Mouse (Mus musculus): ENCODE measurements around the gene Pgpep1. TPM values are rescaled to one million over a fixed set of nuclear protein-coding genes. Genes with fewer than 3 reads are reported as not detected.

Gene Pgpep1
- polyA plus RNA-seq, 1 experiment = 30.2 TPM

GRCm38 (mm10) chr8:70622220-70622619 is 38.0 kb downstream of the Pgpep1 start:
- H3K4me1 ChIP-seq (ENCODE audit: control insufficient read depth, insufficient read depth, low read length) = peaks cover 4% of the 10 kb centered on the region
- no peak for TF ChIP-seq CTCF (IDR thresholded peaks at IDR 0.05; ENCODE audit: low read depth, low read length)
- no peak for TF ChIP-seq EP300 (IDR thresholded peaks at IDR 0.05; ENCODE audit: insufficient read depth, low read depth, low read length)
- TF ChIP-seq POLR2A (IDR thresholded peaks at IDR 0.05; ENCODE audit: insufficient read depth, low read length) = no peak
- no peak overlapping the region for H3K9ac ChIP-seq (ENCODE audit: low read depth, poor library complexity, severe bottlenecking)
- H3K27ac ChIP-seq (ENCODE audit: insufficient read depth, low read length) = no peak overlapping the region
- 0 out of 2 replicates have a peak, but pooled peaks cover 2% of the 10 kb centered on the region for H3K9me3 ChIP-seq (replicated peaks; ENCODE audit: control insufficient read depth, insufficient read depth, low read length, poor library complexity, severe bottlenecking)
- H3K4me3 ChIP-seq (ENCODE audit: low read depth, low read length) = no peak overlapping the region
- H3K36me3 ChIP-seq (ENCODE audit: control insufficient read depth, insufficient read depth, low read length, poor library complexity, severe bottlenecking) = no peaks in the 10 kb centered on the region
- no peaks in the 10 kb centered on the region for H3K27me3 ChIP-seq (ENCODE audit: control insufficient read depth, insufficient read depth, low read length, poor library complexity, severe bottlenecking)

GRCm38 (mm10) chr8:70618888-70619334 is 41.3 kb downstream of the Pgpep1 start:
- Histone ChIP-seq H3K36me3 (ENCODE audit: control insufficient read depth, insufficient read depth, low read length, poor library complexity, severe bottlenecking) (no peaks in the 10 kb centered on the region), H3K4me1 (ENCODE audit: control insufficient read depth, insufficient read depth, low read length) (peaks cover 4% of the 10 kb centered on the region), H3K9me3 (replicated peaks; ENCODE audit: control insufficient read depth, insufficient read depth, low read length, poor library complexity, severe bottlenecking) (no peaks in the 10 kb centered on the region), H3K9ac (ENCODE audit: low read depth, poor library complexity, severe bottlenecking) (peak overlapping the region; percentile 36), H3K27me3 (ENCODE audit: control insufficient read depth, insufficient read depth, low read length, poor library complexity, severe bottlenecking) (no peaks in the 10 kb centered on the region), H3K27ac (ENCODE audit: insufficient read depth, low read length) (peak overlapping the region; percentile 87), H3K4me3 (ENCODE audit: low read depth, low read length) (peak overlapping the region; percentile 33)
- TF ChIP-seq POLR2A (IDR thresholded peaks at IDR 0.05; ENCODE audit: insufficient read depth, low read length) = peak; percentile 82
- TF ChIP-seq EP300 (IDR thresholded peaks at IDR 0.05; ENCODE audit: insufficient read depth, low read depth, low read length) = peak; percentile 67; the same call in 1 of the 2 replicates
- no peak for TF ChIP-seq CTCF (IDR thresholded peaks at IDR 0.05; ENCODE audit: low read depth, low read length)

GRCm38 (mm10) chr8:70617985-70618384 is 42.2 kb downstream of the Pgpep1 start:
- no peaks in the 10 kb centered on the region for H3K36me3 ChIP-seq (ENCODE audit: control insufficient read depth, insufficient read depth, low read length, poor library complexity, severe bottlenecking)
- no peak for TF ChIP-seq EP300 (IDR thresholded peaks at IDR 0.05; ENCODE audit: insufficient read depth, low read depth, low read length)
- no peak for TF ChIP-seq POLR2A (IDR thresholded peaks at IDR 0.05; ENCODE audit: insufficient read depth, low read length)
- TF ChIP-seq CTCF (IDR thresholded peaks at IDR 0.05; ENCODE audit: low read depth, low read length) = no peak
- peaks cover 4% of the 10 kb centered on the region for H3K4me1 ChIP-seq (ENCODE audit: control insufficient read depth, insufficient read depth, low read length)
- no peak overlapping the region for H3K4me3 ChIP-seq (ENCODE audit: low read depth, low read length)
- H3K27me3 ChIP-seq (ENCODE audit: control insufficient read depth, insufficient read depth, low read length, poor library complexity, severe bottlenecking) = no peaks in the 10 kb centered on the region
- H3K27ac ChIP-seq (ENCODE audit: insufficient read depth, low read length) = peak overlapping the region; percentile 68
- peak overlapping the region; percentile 25 for H3K9ac ChIP-seq (ENCODE audit: low read depth, poor library complexity, severe bottlenecking)
- no peaks in the 10 kb centered on the region for H3K9me3 ChIP-seq (replicated peaks; ENCODE audit: control insufficient read depth, insufficient read depth, low read length, poor library complexity, severe bottlenecking)

- Histone ChIP-seq H3K4me1 (ENCODE audit: control insufficient read depth, insufficient read depth, low read length) (peaks cover 4% of the 10 kb centered on the region), H3K36me3 (ENCODE audit: control insufficient read depth, insufficient read depth, low read length, poor library complexity, severe bottlenecking) (no peaks in the 10 kb centered on the region), H3K27me3 (ENCODE audit: control insufficient read depth, insufficient read depth, low read length, poor library complexity, severe bottlenecking) (no peaks in the 10 kb centered on the region), H3K9me3 (replicated peaks; ENCODE audit: control insufficient read depth, insufficient read depth, low read length, poor library complexity, severe bottlenecking) (no peaks in the 10 kb centered on the region), H3K4me3 (ENCODE audit: low read depth, low read length) (no peak overlapping the region), H3K9ac (ENCODE audit: low read depth, poor library complexity, severe bottlenecking) (no peak overlapping the region), H3K27ac (ENCODE audit: insufficient read depth, low read length) (no peak overlapping the region)
- TF ChIP-seq POLR2A (IDR thresholded peaks at IDR 0.05; ENCODE audit: insufficient read depth, low read length) = no peak
- TF ChIP-seq EP300 (IDR thresholded peaks at IDR 0.05; ENCODE audit: insufficient read depth, low read depth, low read length) = no peak
- no peak for TF ChIP-seq CTCF (IDR thresholded peaks at IDR 0.05; ENCODE audit: low read depth, low read length)
Measured at GRCm38 (mm10) chr8:70616645-70617044, 43.5 kb downstream of the Pgpep1 start.

- Histone ChIP-seq H3K9ac (ENCODE audit: low read depth, poor library complexity, severe bottlenecking) (no peak within 1 kb of the TSS), H3K27ac (ENCODE audit: insufficient read depth, low read length) (no peak within 1 kb of the TSS), H3K4me1 (ENCODE audit: control insufficient read depth, insufficient read depth, low read length) (peaks cover 4% of the 10 kb centered on the region), H3K36me3 (ENCODE audit: control insufficient read depth, insufficient read depth, low read length, poor library complexity, severe bottlenecking) (no peaks in the 10 kb centered on the region), H3K4me3 (ENCODE audit: low read depth, low read length) (no peak within 1 kb of the TSS), H3K27me3 (ENCODE audit: control insufficient read depth, insufficient read depth, low read length, poor library complexity, severe bottlenecking) (no peaks in the 10 kb centered on the region), H3K9me3 (replicated peaks; ENCODE audit: control insufficient read depth, insufficient read depth, low read length, poor library complexity, severe bottlenecking) (no peaks in the 10 kb centered on the region)
- TF ChIP-seq EP300 (IDR thresholded peaks at IDR 0.05; ENCODE audit: insufficient read depth, low read depth, low read length) (no peak), CTCF (IDR thresholded peaks at IDR 0.05; ENCODE audit: low read depth, low read length) (no peak), POLR2A (IDR thresholded peaks at IDR 0.05; ENCODE audit: insufficient read depth, low read length) (no peak)
Measured at GRCm38 (mm10) chr8:70615894-70616293, 44.3 kb downstream of the Pgpep1 start, which contains the start of gene Lrrc25. TSS of gene Lrrc25 (plus strand) at chr8:70616155.

- H3K27me3 ChIP-seq (ENCODE audit: control insufficient read depth, insufficient read depth, low read length, poor library complexity, severe bottlenecking) = no peaks in the 10 kb centered on the region
Measured at GRCm38 (mm10) chr8:70615281-70615680, 44.9 kb downstream of the Pgpep1 start.

More at GRCm38 (mm10) chr8:70615281-70615680, 44.9 kb downstream of the Pgpep1 start:
- H3K4me3 ChIP-seq (ENCODE audit: low read depth, low read length) = no peak overlapping the region
- no peaks in the 10 kb centered on the region for H3K9me3 ChIP-seq (replicated peaks; ENCODE audit: control insufficient read depth, insufficient read depth, low read length, poor library complexity, severe bottlenecking)
- TF ChIP-seq POLR2A (IDR thresholded peaks at IDR 0.05; ENCODE audit: insufficient read depth, low read length) (no peak), CTCF (IDR thresholded peaks at IDR 0.05; ENCODE audit: low read depth, low read length) (no peak), EP300 (IDR thresholded peaks at IDR 0.05; ENCODE audit: insufficient read depth, low read depth, low read length) (no peak)
- H3K27ac ChIP-seq (ENCODE audit: insufficient read depth, low read length) = no peak overlapping the region
- H3K36me3 ChIP-seq (ENCODE audit: control insufficient read depth, insufficient read depth, low read length, poor library complexity, severe bottlenecking) = no peaks in the 10 kb centered on the region
- H3K4me1 ChIP-seq (ENCODE audit: control insufficient read depth, insufficient read depth, low read length) = peaks cover 4% of the 10 kb centered on the region
- H3K9ac ChIP-seq (ENCODE audit: low read depth, poor library complexity, severe bottlenecking) = no peak overlapping the region

All from ES-Bruce4 (cell line).